40 mouse cellular contexts compared by ENCODE assay signal in genomic region chr11:58420815-58421214, GRCm38 (mm10). TPM values are rescaled to one million over a fixed set of nuclear protein-coding genes. Genes with fewer than 3 reads are reported as not detected.
"Had no signal": no experiment of that assay in that cellular context is flagged by ENCODE, and none has a peak within 500 bp of the region (broad histone marks: within the 10 kb centered on the region; RNA-seq: fewer than 3 reads in every experiment).

Gene 1810065E05Rik (plus strand): TSS chr11:58421111.

- H3K27me3 ChIP-seq: heart, embryonic 12.5 days; hindbrain, embryonic 12.5 days; limb, embryonic 13.5 days; limb, embryonic 15.5 days; liver, embryonic 12.5 days had no signal

- H3K4me1 ChIP-seq: hindbrain, embryonic 12.5 days; limb, embryonic 15.5 days; liver, embryonic 12.5 days had no signal

- H3K27ac ChIP-seq: heart, adult 2 months; heart, embryonic 10.5 days; hindbrain, embryonic 10.5 days; hindbrain, embryonic 12.5 days; hindbrain, embryonic 14.5 days; limb, embryonic 13.5 days; limb, embryonic 15.5 days; liver, embryonic 12.5 days; liver, embryonic 14.5 days had no signal

- H3K9me3 ChIP-seq: heart, embryonic 10.5 days; hindbrain, embryonic 10.5 days; hindbrain, embryonic 12.5 days; limb, embryonic 13.5 days; limb, embryonic 15.5 days; liver, embryonic 12.5 days had no signal

- H3K9ac ChIP-seq: heart, embryonic 12.5 days; hindbrain, embryonic 12.5 days; hindbrain, embryonic 14.5 days; limb, embryonic 13.5 days; limb, embryonic 15.5 days; liver, embryonic 12.5 days; liver, embryonic 14.5 days had no signal

- H3K36me3 ChIP-seq: heart, embryonic 10.5 days; heart, embryonic 12.5 days; hindbrain, embryonic 10.5 days; hindbrain, embryonic 12.5 days; limb, embryonic 13.5 days; limb, embryonic 15.5 days; liver, embryonic 12.5 days had no signal

- H3K4me2 ChIP-seq: heart, embryonic 12.5 days; hindbrain, embryonic 12.5 days; hindbrain, embryonic 14.5 days; limb, embryonic 13.5 days; limb, embryonic 15.5 days; liver, embryonic 12.5 days had no signal

- ATAC-seq: hindbrain, embryonic 16.5 days; inflammation-experienced regulatory T-cells, adult 6 months; liver, embryonic 12.5 days had no signal

- DNase-seq: gastrocnemius, postnatal 14 days; gastrocnemius, postnatal 36 days; heart, adult 11 months; heart, adult 2 months; heart, postnatal 10 days; heart, postnatal 4 days; kidney, adult 18-20 months; kidney, adult 8-10 months; kidney, postnatal 10 days; kidney, postnatal 25 days; kidney, postnatal 4 days; layer of hippocampus, adult 9-11 months; layer of hippocampus, postnatal 36 days; left cerebral cortex, postnatal 4 days had no signal

- H3K4me3 ChIP-seq: heart, adult 2 months; heart, embryonic 10.5 days; heart, embryonic 12.5 days; hindbrain, embryonic 10.5 days; hindbrain, embryonic 12.5 days; limb, embryonic 13.5 days; limb, embryonic 15.5 days; liver, embryonic 12.5 days had no signal

RNA-seq across cellular contexts. Expression of gene 1810065E05Rik, which starts in this region (rescaled TPM):
- total RNA-seq: gastrocnemius, adult 8-10 months; gastrocnemius, postnatal 14 days; gastrocnemius, postnatal 36 days; heart, adult 2 months; heart, postnatal 10 days; heart, postnatal 25 days; heart, postnatal 4 days; layer of hippocampus, adult 18-20 months; layer of hippocampus, adult 8-10 months; layer of hippocampus, postnatal 14 days; layer of hippocampus, postnatal 36 days; left cerebral cortex, adult 18-20 months; left cerebral cortex, postnatal 14 days; left cerebral cortex, postnatal 4 days; liver, adult 2 months had no signal
- polyA plus RNA-seq: frontal cortex, adult 2 months; heart, adult 2 months; heart, embryonic 10.5 days; heart, embryonic 12.5 days; heart, embryonic 14.5 days; heart, embryonic 16.5 days; hindbrain, embryonic 10.5 days; hindbrain, embryonic 12.5 days; hindbrain, embryonic 14.5 days; hindbrain, embryonic 16.5 days; inflammation-experienced regulatory T-cells, adult 6 months; kidney, embryonic 14.5 days; kidney, embryonic 16.5 days; limb, embryonic 11.5 days; limb, embryonic 13.5 days; limb, embryonic 15.5 days; liver, embryonic 12.5 days; liver, embryonic 14.5 days; liver, embryonic 16.5 days had no signal
